Mouse (Mus musculus) hematopoietic stem cell, adult 5-6 weeks (primary cell): ENCODE measurements around the gene Gm11084. TPM values are rescaled to one million over a fixed set of nuclear protein-coding genes. Genes with fewer than 3 reads are reported as not detected.
"Not testable (repeated sequence)": the region's sequence is repeated elsewhere in the genome, so short reads cannot be mapped to it uniquely, and the experiment has no call there.

Source experiments
- ATAC-seq, 2 experiments: fragments of 125-278 bp in 1 of 2; replicated peaks in 1 of 2; 2 replicates each; pipeline ENCODE4 v1.8.0; 2016 to 2017; ENCODE audit warnings: inconsistent platforms in 2 of 2, mild to moderate bottlenecking in 2 of 2, moderate number of reproducible peaks in 2 of 2, low read depth in 1 of 2, moderate TSS enrichment in 1 of 2; ENCODE audit not compliant: low FRiP score in 2 of 2, poor library complexity in 2 of 2, severe bottlenecking in 2 of 2, insufficient read depth in 1 of 2, low TSS enrichment in 1 of 2
- total RNA-seq: library from RNA; stranded (forward); fragments of 172-1452, 232-1000 nt; gene quantifications from 2 replicates; pipeline ENCODE4 v1.2.3, GENCODE M21; 2017

The Gm11084 gene
- total RNA-seq, result not detected in 2 replicates

GRCm38 (mm10) chr2:72986616-72987015 lies at the start of gene Gm11084:
TSS of gene Gm11084 (minus strand) at chr2:72986716.
- no peak for ATAC-seq

DNA sequence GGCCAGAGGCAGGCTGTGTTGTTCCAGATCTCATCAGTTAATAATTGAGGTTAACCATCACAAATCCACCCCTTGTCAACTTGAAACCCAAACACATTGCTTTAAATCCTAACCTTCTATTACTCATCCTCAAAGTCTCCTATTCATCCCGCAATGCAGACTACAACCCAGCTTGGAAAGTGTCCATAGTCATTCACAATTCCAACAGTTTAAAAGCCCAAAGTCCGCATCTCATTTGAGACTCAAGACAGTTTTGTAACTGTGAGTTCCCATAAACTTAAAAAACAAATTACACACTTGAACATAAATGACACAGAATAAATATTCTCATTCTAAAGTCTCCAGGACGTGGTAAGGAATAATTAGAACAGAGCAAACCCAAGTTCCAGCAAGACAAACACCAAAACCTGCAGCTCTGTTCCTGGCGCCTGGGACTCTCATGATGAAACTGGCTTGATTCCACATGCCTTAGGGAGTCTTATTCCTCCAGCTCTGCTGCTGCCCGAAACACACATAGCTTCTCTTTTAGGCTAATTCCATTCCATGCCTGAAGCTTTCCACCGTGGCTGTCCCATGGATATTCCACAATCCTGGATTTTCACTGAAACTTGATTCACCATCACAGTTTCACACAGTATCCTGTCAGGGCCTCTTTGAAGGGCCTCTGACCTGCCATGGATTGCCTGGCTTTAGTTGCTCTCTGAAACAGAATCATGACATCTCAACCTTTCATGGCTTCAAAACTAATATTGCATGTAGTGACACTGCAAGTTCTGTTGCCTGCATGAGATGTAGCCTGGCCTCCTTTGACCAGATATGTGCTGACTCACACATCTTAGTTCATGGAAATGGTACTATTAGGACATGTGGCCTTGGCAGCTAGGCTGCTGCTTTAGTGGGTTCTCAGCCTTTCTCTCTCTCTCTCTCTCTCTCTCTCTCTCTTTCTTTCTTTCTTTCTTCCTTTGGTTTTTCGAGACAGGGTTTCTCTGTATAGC lies 44.8 kb upstream of the Gm11084 start:
- no peak for ATAC-seq

- no peak for ATAC-seq
Measured at GRCm38 (mm10) chr2:73029846-73030245, 43.3 kb upstream of the Gm11084 start.

DNA sequence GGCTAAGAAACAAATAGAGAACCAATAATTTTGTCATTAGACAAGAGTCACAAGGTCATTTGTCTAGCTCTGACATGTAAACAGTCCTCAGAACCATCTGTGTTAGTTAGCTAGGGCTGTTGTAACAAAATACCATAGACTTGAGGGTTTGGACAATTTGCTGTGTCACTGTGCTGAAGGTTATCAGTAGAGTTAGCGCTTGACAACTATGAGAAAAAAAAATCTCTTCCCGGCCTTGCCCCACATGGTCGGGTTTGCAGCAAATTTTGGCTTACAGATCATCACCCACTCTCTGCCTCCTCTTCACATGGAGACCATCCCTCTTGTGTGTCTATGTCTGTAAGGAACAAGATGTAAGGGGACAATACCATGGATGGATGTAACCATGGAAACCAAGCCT lies 41.5 kb upstream of the Gm11084 start:
- ATAC-seq, result no peak

DNA sequence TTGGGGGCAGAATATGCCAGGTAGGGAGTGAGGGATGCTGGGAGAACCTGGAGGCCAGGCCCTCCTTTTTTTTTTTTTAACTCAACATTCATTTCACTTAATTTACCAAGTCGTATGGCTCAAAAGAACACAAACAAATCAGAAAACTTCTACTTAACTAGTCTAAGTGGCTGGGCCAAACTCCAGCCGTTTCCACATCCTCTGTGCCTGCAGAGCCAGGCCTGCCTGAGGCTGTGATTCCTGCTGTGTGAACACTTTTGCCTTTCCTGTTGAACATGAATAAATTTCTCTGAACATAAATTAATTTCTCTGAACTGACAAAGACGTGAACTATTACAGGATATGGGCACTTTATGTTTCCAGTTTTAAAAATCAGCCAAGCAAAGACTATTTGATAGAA lies 40.6 kb upstream of the Gm11084 start:
- 0 out of 4 replicates have a peak, but pooled peaks have one; percentile 5 to 56 for ATAC-seq

DNA sequence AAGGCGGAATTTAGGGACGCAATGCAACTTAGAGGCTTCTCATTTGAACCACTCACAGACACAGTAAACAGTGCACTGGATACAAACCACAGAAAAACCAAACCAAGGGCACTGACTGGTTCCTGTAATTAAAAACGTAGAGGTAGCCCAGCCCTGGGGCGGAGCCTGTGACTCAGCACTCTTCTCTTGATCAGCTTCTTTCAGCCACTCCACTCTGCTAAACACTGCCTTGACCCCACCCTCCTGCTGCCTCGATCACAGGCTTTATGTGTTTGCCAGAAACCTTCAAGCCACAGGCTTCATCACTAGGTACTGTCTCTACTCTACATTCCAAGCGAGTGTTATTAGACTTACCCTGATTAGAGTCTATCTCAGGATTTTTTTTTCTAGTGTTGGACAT lies 37.3 kb upstream of the Gm11084 start:
- ATAC-seq, result peak; percentile 66 to 85

DNA sequence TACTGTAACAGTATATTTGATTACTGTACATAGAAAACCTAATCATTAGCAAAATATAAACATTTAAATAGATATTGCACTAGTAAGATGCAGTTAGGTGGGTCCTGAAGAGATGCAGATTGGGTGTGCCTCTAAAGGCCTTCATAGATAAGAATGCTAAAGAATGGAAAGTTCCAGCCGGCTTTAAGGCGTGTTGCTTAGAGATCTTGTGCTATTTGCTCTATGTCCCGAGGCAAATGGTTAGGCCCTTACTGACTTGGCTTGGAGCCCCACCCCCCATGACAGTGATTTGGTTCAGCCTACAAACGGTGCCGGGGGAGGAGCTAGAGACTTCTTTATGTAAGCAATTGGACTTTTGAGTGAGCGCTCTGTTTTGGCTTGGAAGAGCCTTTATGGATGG lies 34.5 kb upstream of the Gm11084 start:
- ATAC-seq, result no peak; a peak in 1 of 4 replicates

DNA sequence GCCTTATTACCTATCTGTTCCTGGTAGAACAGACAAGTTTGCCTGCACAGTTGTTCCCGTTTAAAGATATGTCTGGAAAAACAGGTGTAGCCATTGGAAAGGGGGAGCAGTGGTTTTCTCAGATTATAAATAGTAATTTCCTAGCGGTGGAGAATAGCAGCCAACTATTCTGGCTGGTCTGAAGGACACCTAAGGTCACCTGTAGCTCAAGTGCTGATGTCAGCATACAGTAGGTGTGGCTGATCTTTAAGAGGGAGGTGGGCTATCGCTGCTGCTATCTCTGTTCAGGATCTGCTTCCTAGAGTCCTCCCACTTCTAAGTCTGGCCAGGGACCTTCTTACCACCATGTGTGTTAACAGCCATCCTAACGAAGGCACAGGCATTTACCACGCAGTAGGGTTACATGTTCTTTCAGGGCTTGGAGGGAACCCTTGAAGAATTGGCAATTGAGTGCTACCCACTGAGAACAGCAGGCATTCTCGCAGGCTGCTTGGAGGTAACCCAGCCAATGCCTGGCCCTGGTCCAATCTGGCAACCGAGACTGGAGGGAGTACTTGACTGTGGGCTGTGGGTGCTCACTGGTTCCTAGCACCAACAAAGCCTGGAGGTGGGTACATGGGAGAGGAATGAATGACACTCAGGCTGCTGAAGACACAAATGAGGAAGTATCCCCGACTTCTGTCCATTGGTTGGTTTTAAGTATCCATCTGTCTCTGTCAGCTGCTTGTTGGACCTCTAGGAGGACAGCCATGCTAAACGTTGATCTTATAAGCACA lies 33.0 kb upstream of the Gm11084 start:
- ATAC-seq, result peak; percentile 18 to 75; a peak in 2 of 4 replicates

GRCm38 (mm10) chr2:73014063-73014462 lies 27.5 kb upstream of the Gm11084 start:
- ATAC-seq, result not testable (repeated sequence)

GRCm38 (mm10) chr2:73012636-73013035 lies 26.1 kb upstream of the Gm11084 start:
- no peak for ATAC-seq

DNA sequence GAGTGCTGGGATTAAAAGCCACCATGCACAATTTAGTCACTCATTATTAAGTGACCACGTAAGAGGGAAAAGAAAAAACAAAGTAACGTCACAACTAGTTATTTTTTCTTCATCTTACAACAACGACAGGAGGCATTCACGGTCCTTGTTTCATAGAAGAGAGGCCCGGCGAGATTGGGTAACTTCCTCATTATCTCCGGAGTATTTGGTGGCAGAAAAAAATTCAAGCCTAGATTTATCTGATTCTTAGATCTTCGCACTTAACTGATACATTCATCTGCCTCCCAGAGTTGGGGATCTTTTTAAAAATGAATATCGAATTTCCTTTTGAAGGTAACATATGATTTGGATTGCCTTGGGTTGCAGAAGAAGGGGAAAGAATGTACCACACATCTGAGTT lies 21.0 kb upstream of the Gm11084 start:
- ATAC-seq, result no peak

DNA sequence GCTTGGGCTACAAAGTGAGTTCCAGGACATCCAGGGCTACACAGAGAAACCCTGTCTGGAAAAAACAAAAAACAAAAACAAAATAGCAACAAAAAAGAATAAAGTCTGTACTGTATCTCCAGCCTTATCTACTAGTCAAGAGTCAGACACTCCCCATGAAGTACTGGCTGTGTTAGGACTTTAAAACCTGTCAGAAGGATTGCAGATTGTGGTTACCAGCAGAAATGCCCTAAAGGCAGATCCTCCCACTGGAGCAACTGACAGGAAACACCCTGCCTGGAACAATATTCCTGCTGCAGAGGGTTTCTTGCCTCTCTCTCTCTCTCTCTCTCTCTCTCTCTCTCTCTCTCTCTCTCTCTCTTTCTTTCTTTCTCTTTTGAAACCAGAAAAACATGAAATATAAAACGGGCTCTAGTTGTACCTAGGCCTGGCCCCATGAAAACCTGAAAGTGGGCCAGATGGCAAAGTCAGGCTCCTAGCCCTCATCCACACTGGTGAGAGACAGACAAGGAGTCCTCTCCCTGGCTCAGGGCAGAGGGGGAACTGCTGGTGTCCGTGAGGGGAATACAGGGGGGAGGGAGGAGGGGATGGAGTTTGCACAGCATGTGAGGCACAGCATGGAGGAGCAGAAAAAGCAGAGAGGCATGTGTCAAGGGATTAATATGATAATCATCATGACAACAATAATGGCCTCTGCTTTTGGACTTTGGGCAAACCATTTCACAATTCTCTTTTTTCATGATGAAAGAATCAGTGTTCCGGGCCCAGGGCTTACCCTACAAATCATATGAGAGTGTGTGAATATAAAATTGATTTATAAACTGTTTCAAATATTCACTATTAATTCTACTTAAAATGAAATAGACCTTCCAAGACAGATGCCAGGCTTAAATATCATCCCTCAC lies 19.3 kb upstream of the Gm11084 start:
- no peak for ATAC-seq

- peak; percentile 70 to 73 for ATAC-seq
Measured at GRCm38 (mm10) chr2:73003751-73004717, 17.5 kb upstream of the Gm11084 start.

DNA sequence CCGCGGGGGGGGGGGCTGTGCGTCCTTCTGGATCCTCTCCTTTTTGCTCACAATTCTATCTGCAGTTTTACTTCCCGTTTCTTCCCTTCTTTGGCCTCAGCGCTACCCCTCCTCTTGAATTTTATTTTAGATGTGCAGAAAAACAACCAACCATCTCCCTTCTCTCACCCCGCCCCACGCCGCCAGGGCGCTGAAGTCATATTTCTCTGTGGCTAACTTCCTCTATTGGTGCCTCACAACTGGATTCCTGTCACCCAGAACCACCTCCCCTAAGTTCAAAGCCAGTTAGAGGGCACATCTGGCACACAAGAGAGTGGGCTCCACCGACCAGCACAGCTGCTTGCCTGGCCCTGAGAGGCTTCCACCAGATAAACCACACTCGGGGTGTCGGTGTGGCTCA lies 16.5 kb upstream of the Gm11084 start:
- peak; percentile 74 to 83 for ATAC-seq

DNA sequence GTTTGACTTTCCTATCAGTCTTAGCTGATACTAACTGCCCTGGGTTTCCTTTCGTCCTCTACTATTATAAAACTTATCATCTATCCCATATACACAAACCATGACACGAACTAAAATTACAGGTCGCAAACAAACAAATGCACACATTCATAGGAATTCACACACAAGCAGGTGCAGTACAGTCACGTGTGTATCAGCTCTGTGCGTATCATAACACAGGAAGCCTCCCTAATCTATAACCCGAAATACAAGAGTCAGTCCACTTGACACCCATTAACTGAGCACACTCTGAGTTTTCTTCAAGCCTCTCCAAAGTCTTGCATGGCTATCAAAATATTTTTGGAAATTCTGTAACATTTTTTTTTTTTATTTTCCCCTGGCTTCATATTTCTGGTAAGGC lies 15.9 kb upstream of the Gm11084 start:
- no peak for ATAC-seq

DNA sequence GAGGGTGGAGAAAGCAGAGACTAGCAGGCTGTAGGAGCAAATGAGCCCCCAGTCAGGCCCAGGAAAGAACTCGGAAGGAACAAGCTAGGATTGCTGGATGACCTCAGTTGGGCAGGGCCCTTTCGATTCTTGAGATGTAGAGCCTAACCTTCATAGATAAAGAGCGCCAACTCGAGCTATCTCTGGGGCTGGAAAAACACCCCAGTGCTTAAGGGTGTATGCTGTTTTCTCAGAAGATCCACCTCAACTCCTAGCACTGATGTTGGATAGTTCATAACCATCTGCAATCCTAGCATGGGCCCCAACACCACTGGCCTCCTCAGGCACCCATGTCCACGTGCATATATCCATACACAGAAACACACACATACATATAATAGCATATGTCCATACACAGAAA lies 15.5 kb upstream of the Gm11084 start:
- no peak for ATAC-seq
